Mouse (Mus musculus) bone marrow, adult 2 months (tissue): ENCODE measurements around the gene Swap70. TPM values are rescaled to one million over a fixed set of nuclear protein-coding genes. Genes with fewer than 3 reads are reported as not detected.
A peak's percentile ranks its signal among the peaks of the same experiment; 100 is the strongest.

ENCODE experiments used
- H3K27ac ChIP-seq: fragments of 200-500 bp; 2 replicates; pipeline ENCODE4 v1.5.1; 2012; ENCODE audit warnings: low read depth, mild to moderate bottlenecking, control low read depth, inconsistent platforms, low read length; ENCODE audit not compliant: control insufficient read depth, poor library complexity, insufficient read depth
- H3K4me1 ChIP-seq: fragments of 200-500 bp; 2 replicates; pipeline ENCODE4 v1.6.1; 2011; ENCODE audit warnings: low read length; ENCODE audit not compliant: control insufficient read depth, insufficient read depth
- H3K4me3 ChIP-seq: fragments of 200-500 bp; replicated peaks from 2 replicates; pipeline ENCODE3; 2011; ENCODE audit warnings: mild to moderate bottlenecking, low read depth, low read length, control low read depth; ENCODE audit not compliant: control insufficient read depth
- CTCF ChIP-seq: fragments of 200-500 bp; IDR thresholded peaks from 2 replicates; pipeline ENCODE4 v1.5.1; 2011; ENCODE audit warnings: low read length, control low read depth; ENCODE audit not compliant: control insufficient read depth, insufficient read depth
- POLR2A ChIP-seq: fragments of 200-500 bp; IDR thresholded peaks from 2 replicates; pipeline ENCODE4 v1.6.1; 2011; ENCODE audit warnings: low read depth, mild to moderate bottlenecking, control low read depth, low read length, borderline replicate concordance; ENCODE audit not compliant: control insufficient read depth
- WGBS: fragments of 180-500 bp; shearing (Covaris S2); methylation state at CpG from one replicate; pipeline ENCODE4 v1.1.7; 2018; 5-methylcytosine and 5-hydroxymethylcytosine counted together
- polyA plus RNA-seq: library from polyadenylated mRNA; stranded (reverse); fragments of >200 nt; gene quantifications from 2 replicates; pipeline ENCODE4 v1.2.4, GENCODE M21; 2011; ENCODE audit warnings: low replicate concordance; ENCODE audit not compliant: missing spikeins, insufficient read depth, insufficient read length

Gene Swap70
- polyA plus RNA-seq, 1 experiment, result 23.1 TPM

- Histone ChIP-seq H3K27ac (no peak overlapping the region), H3K4me3 (no peak overlapping the region), H3K4me1 (no peaks in the 10 kb centered on the region; the same call in none of the 2 replicates)
- 42% methylated on average over 6 of the region's 6 CpGs for WGBS
- TF ChIP-seq CTCF (no peak), POLR2A (no peak)
Observed at GRCm38 (mm10) chr7:110283484-110284275, 62.2 kb downstream of the Swap70 start.

GRCm38 (mm10) chr7:110285076-110285848 lies 63.8 kb downstream of the Swap70 start:
- Histone ChIP-seq H3K27ac (peak overlapping the region; percentile 3; the same call in 1 of the 2 replicates), H3K4me3 (no peak overlapping the region), H3K4me1 (no peaks in the 10 kb centered on the region; the same call in none of the 2 replicates)
- TF ChIP-seq POLR2A (no peak), CTCF (no peak)
- 88% methylated on average over 12 of the region's 12 CpGs for WGBS

GRCm38 (mm10) chr7:110285849-110286151 lies 64.3 kb downstream of the Swap70 start:
- H3K27ac ChIP-seq, result peak overlapping the region; percentile 3
- H3K4me3 ChIP-seq, result no peak overlapping the region
- WGBS, result 69% methylated on average over 3 of the region's 3 CpGs
- TF ChIP-seq POLR2A, result no peak
- TF ChIP-seq CTCF, result no peak
- H3K4me1 ChIP-seq, result no peaks in the 10 kb centered on the region; the same call in none of the 2 replicates

- no peaks in the 10 kb centered on the region; the same call in none of the 2 replicates for H3K4me1 ChIP-seq
- H3K4me3 ChIP-seq, result no peak overlapping the region
- no peak for TF ChIP-seq POLR2A
- no peak for TF ChIP-seq CTCF
- peak overlapping the region; percentile 12; the same call in 1 of the 2 replicates for H3K27ac ChIP-seq
- 41% methylated on average over 8 of the region's 8 CpGs for WGBS
Observed at GRCm38 (mm10) chr7:110286198-110286732, 64.8 kb downstream of the Swap70 start.

GRCm38 (mm10) chr7:110286838-110287475 lies 65.4 kb downstream of the Swap70 start:
- peak; percentile 92 for TF ChIP-seq CTCF
- TF ChIP-seq POLR2A, result no peak
- Histone ChIP-seq H3K4me3 (no peak overlapping the region), H3K4me1 (no peaks in the 10 kb centered on the region; the same call in none of the 2 replicates), H3K27ac (peak overlapping the region; percentile 12; the same call in 1 of the 2 replicates)
- WGBS, result 15% methylated on average over 12 of the region's 12 CpGs

- TF ChIP-seq POLR2A, result no peak
- TF ChIP-seq CTCF, result no peak
- 73% methylated on average over 8 of the region's 8 CpGs for WGBS
- Histone ChIP-seq H3K27ac (no peak overlapping the region), H3K4me3 (no peak overlapping the region), H3K4me1 (no peaks in the 10 kb centered on the region; the same call in none of the 2 replicates)
Observed at GRCm38 (mm10) chr7:110287476-110288071, 66.1 kb downstream of the Swap70 start.

- H3K4me1 ChIP-seq, result no peaks in the 10 kb centered on the region; the same call in none of the 2 replicates
- no peak overlapping the region for H3K4me3 ChIP-seq
- no peak for TF ChIP-seq POLR2A
- no peak for TF ChIP-seq CTCF
- no peak overlapping the region for H3K27ac ChIP-seq
- 84% methylated on average over 4 of the region's 4 CpGs for WGBS
Observed at GRCm38 (mm10) chr7:110288191-110288604, 66.7 kb downstream of the Swap70 start.
